Mouse (Mus musculus) c-Kit-negative CD71-positive TER-119-positive erythroid progenitor cells, embryonic 14.5 days (primary cell): Measurements from ENCODE around the gene Car1.
"Not testable (repeated sequence)": the region's sequence is repeated elsewhere in the genome, so short reads cannot be mapped to it uniquely, and the experiment has no call there.

Source experiments
- DNase-seq: peaks from one replicate; pipeline ENCODE4 v3.0.0-alpha.2; 2013; ENCODE audit warnings: low read depth, low spot score

The Car1 gene

GRCm38 (mm10) chr3:14808211-14808610 is at the start of gene Car1:
Car1 (minus strand) TSS chr3:14808368.
- DNase-seq, result no peak

GRCm38 (mm10) chr3:14857874-14858273 is 49.7 kb upstream of the Car1 start:
- no peak for DNase-seq

GRCm38 (mm10) chr3:14854446-14854845 is 46.3 kb upstream of the Car1 start:
- no peak for DNase-seq

GRCm38 (mm10) chr3:14853966-14854365 is 45.8 kb upstream of the Car1 start:
- DNase-seq, result no peak

- DNase-seq, result no peak
These were observed 40.6 kb upstream of the Car1 start for GRCm38 (mm10) chr3:14848587-14849254.

- DNase-seq, result no peak
These were observed 31.4 kb upstream of the Car1 start for GRCm38 (mm10) chr3:14839466-14840118.

GRCm38 (mm10) chr3:14838936-14839335 is 30.8 kb upstream of the Car1 start:
- DNase-seq, result no peak

- DNase-seq, result no peak
These were observed 24.6 kb upstream of the Car1 start for GRCm38 (mm10) chr3:14832766-14833165.

GRCm38 (mm10) chr3:14831219-14831835 is 23.2 kb upstream of the Car1 start:
- DNase-seq, result no peak

- DNase-seq, result no peak
These were observed 20.7 kb upstream of the Car1 start for GRCm38 (mm10) chr3:14828896-14829295.

- DNase-seq, result no peak
These were observed 11.8 kb upstream of the Car1 start for GRCm38 (mm10) chr3:14819844-14820504.

GRCm38 (mm10) chr3:14815396-14815795 is 7.2 kb upstream of the Car1 start:
- DNase-seq, result not testable (repeated sequence)

- no peak for DNase-seq
These were observed 1.5 kb downstream of the Car1 start for GRCm38 (mm10) chr3:14806702-14807101.

- DNase-seq, result no peak
These were observed 2.2 kb downstream of the Car1 start for GRCm38 (mm10) chr3:14805962-14806361.

- DNase-seq, result no peak
These were observed 3.3 kb downstream of the Car1 start for GRCm38 (mm10) chr3:14804906-14805305.

GRCm38 (mm10) chr3:14797069-14797468 is 11.1 kb downstream of the Car1 start:
- DNase-seq, result no peak

- no peak for DNase-seq
These were observed 12.7 kb downstream of the Car1 start for GRCm38 (mm10) chr3:14795292-14796020.

- no peak for DNase-seq
These were observed 16.1 kb downstream of the Car1 start for GRCm38 (mm10) chr3:14792032-14792431.

- no peak for DNase-seq
These were observed 20.6 kb downstream of the Car1 start for GRCm38 (mm10) chr3:14787607-14788006.

GRCm38 (mm10) chr3:14787136-14787535 is 21.0 kb downstream of the Car1 start:
- no peak for DNase-seq

- no peak for DNase-seq
These were observed 21.6 kb downstream of the Car1 start for GRCm38 (mm10) chr3:14786551-14787079.
